Mouse (Mus musculus) forebrain, embryonic 16.5 days (tissue): ENCODE measurements around the gene Col16a1. TPM values are rescaled to one million over a fixed set of nuclear protein-coding genes. Genes with fewer than 3 reads are reported as not detected.
A peak's percentile ranks its signal among the peaks of the same experiment; 100 is the strongest.

ENCODE experiments used
- ATAC-seq: fragments of 200-750 bp; cut with Nextera tagmentation; 2 replicates; pipeline ENCODE4 v1.8.0; 2017; ENCODE audit warnings: mild to moderate bottlenecking, moderate library complexity
- H3K27ac ChIP-seq: fragments of 300-500 bp; sonication (generic); 2 replicates; pipeline ENCODE4 v1.5.1; 2014; ENCODE audit warnings: low read length, control low read depth
- H3K27me3 ChIP-seq: fragments of 300-500 bp; sonication (generic); replicated peaks from 2 replicates; pipeline ENCODE4 v1.6.1; 2014; ENCODE audit warnings: low read length; ENCODE audit not compliant: control insufficient read depth, insufficient read depth
- H3K36me3 ChIP-seq: fragments of 300-500 bp; sonication (generic); 2 replicates; pipeline ENCODE4 v1.6.1; 2014; ENCODE audit not compliant: control insufficient read depth, insufficient read depth
- H3K4me1 ChIP-seq: fragments of 300-500 bp; sonication (generic); replicated peaks from 2 replicates; pipeline ENCODE4 v1.6.1; 2014; ENCODE audit warnings: low read length; ENCODE audit not compliant: control insufficient read depth, insufficient read depth
- H3K4me2 ChIP-seq: fragments of 300-500 bp; sonication (generic); 2 replicates; pipeline ENCODE4 v1.6.1; 2014; ENCODE audit warnings: mild to moderate bottlenecking, low read length, control low read depth
- H3K4me3 ChIP-seq: fragments of 300-500 bp; sonication (generic); replicated peaks from 2 replicates; pipeline ENCODE4 v1.5.1; 2014; ENCODE audit warnings: mild to moderate bottlenecking, low read length, control low read depth
- H3K9ac ChIP-seq: fragments of 300-500 bp; sonication (generic); replicated peaks from 2 replicates; pipeline ENCODE4 v1.6.1; 2014; ENCODE audit warnings: low read depth, low read length, control low read depth
- H3K9me3 ChIP-seq: fragments of 300-500 bp; sonication (generic); 2 replicates; pipeline ENCODE4 v1.6.1; 2016; ENCODE audit warnings: low read length; ENCODE audit not compliant: control insufficient read depth
- WGBS: fragments of 180-500 bp; shearing (Covaris S2); extraction: QIAGEN DNeasy Blood & Tissue Kit; methylation state at CpG from one replicate; pipeline ENCODE4 v1.1.7; 2014; 5-methylcytosine and 5-hydroxymethylcytosine counted together
- polyA plus RNA-seq: library from polyadenylated mRNA; unstranded; fragments of >200 nt; fragmentation: Nextera tagmentation; extraction: Ambion mirVana; gene quantifications from 2 replicates; pipeline ENCODE4 v1.2.1, GENCODE M21; 2015

The Col16a1 gene
- 7.4 and 8.7 TPM in 2 replicates for polyA plus RNA-seq

DNA sequence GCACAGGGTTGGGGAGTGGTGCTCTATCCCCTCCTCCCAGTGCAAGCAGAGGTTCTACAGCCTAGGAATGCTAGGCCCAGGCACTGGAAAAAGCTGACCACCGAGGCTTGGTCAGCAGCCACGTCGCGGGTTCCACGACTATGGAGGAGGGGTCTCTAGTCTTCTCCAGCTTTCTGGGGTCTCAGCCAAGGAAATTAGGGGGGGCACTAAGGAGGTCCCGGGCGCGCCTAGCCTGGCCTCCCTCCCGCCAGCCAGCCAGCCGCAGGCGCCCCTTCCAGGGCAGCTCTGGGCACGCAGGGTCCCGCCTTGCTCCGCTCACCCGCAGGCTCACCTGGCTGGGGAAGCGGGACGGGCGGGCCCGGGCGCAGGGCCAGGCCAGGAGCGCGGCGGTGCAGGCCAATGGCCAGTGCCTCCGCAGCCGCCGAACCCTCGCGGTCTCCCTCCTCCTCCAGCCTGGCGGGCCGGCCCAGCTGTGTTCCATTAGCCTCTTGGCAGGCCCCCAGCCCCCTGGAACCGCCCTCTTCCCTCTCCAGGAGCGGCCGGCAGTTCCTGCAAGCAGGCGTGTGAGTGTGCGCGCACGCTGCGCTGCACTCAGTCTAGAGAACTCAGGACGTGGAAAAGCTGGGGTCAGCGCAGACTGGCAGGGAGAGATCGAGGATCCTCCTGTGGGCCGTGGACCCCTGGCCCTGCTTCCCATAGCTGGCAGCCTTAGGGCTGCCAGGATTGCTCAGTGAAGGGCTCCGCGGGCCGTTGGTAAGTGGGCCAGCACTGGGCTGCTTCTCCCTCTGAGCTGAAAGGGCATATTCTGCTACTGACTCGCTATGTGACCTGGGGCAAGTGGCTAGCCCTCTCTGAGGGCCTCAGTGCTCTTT is at the start of gene Col16a1:
TSS of gene Col16a1 (plus strand) at position 510 of the 872 bp plus-strand sequence.
- WGBS, result under 1% methylated on average over 37 of the region's 46 CpGs
- H3K9me3 ChIP-seq, result no peaks in the 10 kb centered on the region

DNA sequence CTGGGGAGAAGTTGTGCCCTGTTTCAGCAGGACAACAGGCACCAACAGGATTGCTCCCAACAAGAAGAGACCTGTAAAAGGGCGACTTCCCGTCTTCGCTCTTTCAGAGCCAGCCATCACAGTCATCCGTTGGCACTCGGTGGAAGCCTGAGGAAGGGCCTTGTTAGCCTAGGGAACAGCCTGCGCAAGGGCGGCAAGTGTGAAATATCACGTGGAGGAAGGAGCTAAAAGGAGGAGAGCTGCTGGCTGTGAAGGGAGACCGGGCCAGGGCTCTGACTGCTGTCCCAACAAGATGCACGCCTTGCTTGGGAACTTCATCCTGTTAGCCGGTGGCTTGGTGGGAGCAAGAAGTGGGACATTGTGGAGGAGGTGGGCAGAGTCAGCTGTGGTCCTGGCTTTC is 49.5 kb upstream of the Col16a1 start:
- ATAC-seq, result no peak
- Histone ChIP-seq H3K9me3 (no peaks in the 10 kb centered on the region), H3K36me3 (no peaks in the 10 kb centered on the region), H3K27ac (no peak overlapping the region), H3K4me3 (no peak overlapping the region), H3K27me3 (no peaks in the 10 kb centered on the region), H3K4me2 (no peak overlapping the region), H3K9ac (no peak overlapping the region), H3K4me1 (peaks cover 38% of the 10 kb centered on the region)
- WGBS, result 68% methylated on average over 11 of the region's 11 CpGs

More for the DNA sequence above, at the start of gene Col16a1:
- Histone ChIP-seq H3K27me3 (no peaks in the 10 kb centered on the region), H3K4me2 (peak within 1 kb of the TSS; percentile 85), H3K36me3 (no peaks in the 10 kb centered on the region), H3K4me1 (peaks cover 17% of the 10 kb centered on the region), H3K9ac (peak within 1 kb of the TSS; percentile 60), H3K27ac (peak within 1 kb of the TSS; percentile 21), H3K4me3 (peak within 1 kb of the TSS; percentile 44)
- peak; percentile 88 for ATAC-seq

- Histone ChIP-seq H3K27ac (peak overlapping the region; percentile 25; the same call in 1 of the 2 replicates), H3K4me2 (no peak overlapping the region), H3K9ac (no peak overlapping the region), H3K4me1 (peaks cover 12% of the 10 kb centered on the region), H3K4me3 (no peak overlapping the region), H3K9me3 (no peaks in the 10 kb centered on the region), H3K27me3 (no peaks in the 10 kb centered on the region), H3K36me3 (no peaks in the 10 kb centered on the region)
- WGBS, result 21% methylated on average over 5 of the region's 5 CpGs
- 0 out of 2 replicates have a peak, but pooled peaks have one; percentile 5 for ATAC-seq
Measured at GRCm38 (mm10) chr4:130001710-130002109, 45.9 kb upstream of the Col16a1 start.

DNA sequence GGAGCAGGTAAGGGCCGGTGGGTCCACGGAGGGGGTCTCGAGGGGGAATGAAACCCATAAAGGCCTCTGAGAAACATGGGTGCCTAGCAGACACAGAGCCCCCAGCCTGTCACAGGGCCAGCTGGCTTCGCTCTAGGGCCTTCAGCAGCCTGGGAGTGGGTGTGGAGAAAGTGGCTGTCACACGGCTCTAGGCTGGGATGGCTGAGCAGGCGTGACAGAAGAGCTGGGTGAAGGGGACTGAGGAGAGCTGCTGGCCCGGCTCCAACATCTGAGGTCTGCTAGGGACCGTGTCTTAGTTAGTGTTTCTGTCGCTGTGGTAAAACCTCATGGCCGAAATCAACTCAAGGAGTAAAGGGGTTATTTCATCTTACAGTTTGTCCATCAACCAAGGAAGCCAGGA is 45.5 kb upstream of the Col16a1 start:
- H3K36me3 ChIP-seq, result no peaks in the 10 kb centered on the region
- ATAC-seq, result peak; percentile 75

GRCm38 (mm10) chr4:130005593-130005992 is 42.0 kb upstream of the Col16a1 start:
- Histone ChIP-seq H3K4me1 (peaks cover 10% of the 10 kb centered on the region), H3K36me3 (no peaks in the 10 kb centered on the region), H3K27ac (no peak overlapping the region), H3K9me3 (no peaks in the 10 kb centered on the region), H3K27me3 (no peaks in the 10 kb centered on the region), H3K9ac (no peak overlapping the region), H3K4me2 (no peak overlapping the region), H3K4me3 (no peak overlapping the region)
- 70% methylated on average over 9 of the region's 9 CpGs for WGBS
- ATAC-seq, result no peak

More for the DNA sequence above, 45.5 kb upstream of the Col16a1 start:
- H3K27ac ChIP-seq, result peak overlapping the region; percentile 25; the same call in 1 of the 2 replicates
- WGBS, result 55% methylated on average over 10 of the region's 10 CpGs
- peaks cover 12% of the 10 kb centered on the region for H3K4me1 ChIP-seq
- H3K4me3 ChIP-seq, result no peak overlapping the region
- H3K4me2 ChIP-seq, result no peak overlapping the region
- no peak overlapping the region for H3K9ac ChIP-seq
- no peaks in the 10 kb centered on the region for H3K9me3 ChIP-seq
- no peaks in the 10 kb centered on the region for H3K27me3 ChIP-seq

DNA sequence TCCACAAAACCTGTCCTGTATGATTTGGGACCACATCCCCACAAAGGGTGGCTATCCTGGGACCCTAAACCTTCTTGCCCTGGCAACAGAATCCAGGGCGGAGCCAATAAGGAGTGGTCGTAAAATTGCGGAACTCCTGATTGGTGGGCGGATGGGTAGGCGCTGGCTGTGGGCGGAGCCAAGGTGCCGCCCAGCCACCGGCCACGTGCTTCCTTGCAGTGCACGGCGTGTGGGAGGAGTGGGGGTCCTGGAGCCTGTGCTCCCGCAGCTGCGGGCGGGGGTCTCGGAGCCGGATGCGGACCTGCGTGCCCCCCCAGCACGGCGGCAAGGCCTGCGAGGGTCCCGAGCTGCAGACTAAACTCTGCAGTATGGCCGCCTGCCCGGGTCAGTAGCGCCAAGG is 41.1 kb upstream of the Col16a1 start:
- no peak for ATAC-seq
- H3K27me3 ChIP-seq, result no peaks in the 10 kb centered on the region
- H3K27ac ChIP-seq, result no peak overlapping the region
- WGBS, result 17% methylated on average over 25 of the region's 25 CpGs
- H3K4me1 ChIP-seq, result peaks cover 6% of the 10 kb centered on the region
- no peak overlapping the region for H3K4me3 ChIP-seq
- H3K9me3 ChIP-seq, result no peaks in the 10 kb centered on the region
- H3K4me2 ChIP-seq, result peak overlapping the region; percentile 15; the same call in 1 of the 2 replicates
- H3K9ac ChIP-seq, result no peak overlapping the region
- 0 out of 2 replicates have a peak, but pooled peaks cover under 1% of the 10 kb centered on the region for H3K36me3 ChIP-seq

GRCm38 (mm10) chr4:130009043-130009442 is 38.6 kb upstream of the Col16a1 start:
- Histone ChIP-seq H3K4me1 (no peaks in the 10 kb centered on the region; the same call in 1 of the 2 replicates), H3K27me3 (no peaks in the 10 kb centered on the region), H3K27ac (no peak overlapping the region), H3K36me3 (0 out of 2 replicates have a peak, but pooled peaks cover 6% of the 10 kb centered on the region), H3K4me3 (no peak overlapping the region), H3K9me3 (no peaks in the 10 kb centered on the region), H3K4me2 (no peak overlapping the region), H3K9ac (no peak overlapping the region)
- WGBS, result 77% methylated on average over 14 of the region's 14 CpGs
- no peak for ATAC-seq

DNA sequence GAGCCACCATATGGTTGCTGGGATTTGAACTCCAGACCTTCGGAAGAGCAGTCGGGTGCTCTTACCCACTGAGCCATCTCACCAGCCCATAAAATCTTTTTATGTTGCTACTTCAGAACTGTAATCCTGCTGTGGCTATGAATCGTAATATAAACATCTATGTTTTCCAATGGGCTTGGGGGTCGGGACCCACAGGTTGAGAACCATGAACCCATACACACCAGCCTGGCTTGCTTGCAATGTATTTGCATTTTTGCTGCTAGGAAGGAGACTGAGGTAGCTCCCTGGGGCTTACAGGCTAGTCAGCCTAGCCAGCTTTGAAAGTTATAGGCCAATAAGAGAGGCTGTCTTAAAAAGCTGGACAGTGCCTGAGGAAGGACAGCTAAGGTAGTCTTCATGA is 36.9 kb upstream of the Col16a1 start:
- Histone ChIP-seq H3K9ac (no peak overlapping the region), H3K27me3 (no peaks in the 10 kb centered on the region), H3K4me1 (peaks cover 4% of the 10 kb centered on the region; the same call in 1 of the 2 replicates), H3K27ac (no peak overlapping the region), H3K4me3 (no peak overlapping the region), H3K9me3 (no peaks in the 10 kb centered on the region), H3K36me3 (0 out of 2 replicates have a peak, but pooled peaks cover 6% of the 10 kb centered on the region), H3K4me2 (no peak overlapping the region)
- WGBS, result 95% methylated on average over 4 of the region's 4 CpGs
- no peak for ATAC-seq

DNA sequence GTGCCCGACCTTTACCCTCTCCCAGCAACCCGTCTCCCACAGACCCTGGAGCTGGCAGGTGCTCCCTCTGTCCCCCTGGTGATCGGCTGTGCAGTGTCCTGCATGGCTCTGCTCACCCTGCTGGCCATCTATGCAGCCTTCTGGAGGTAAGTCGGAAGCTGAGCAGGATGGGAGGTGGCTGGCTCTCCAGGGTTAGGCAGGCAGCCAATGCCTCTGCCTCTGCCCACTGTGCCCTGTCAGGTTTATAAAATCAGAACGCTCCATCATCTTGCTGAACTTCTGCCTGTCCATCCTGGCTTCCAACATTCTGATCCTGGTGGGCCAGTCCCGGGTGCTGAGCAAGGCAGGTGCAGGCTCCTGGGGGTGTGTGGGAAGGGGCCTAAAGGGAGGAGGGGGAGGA is 35.4 kb upstream of the Col16a1 start:
- Histone ChIP-seq H3K4me2 (no peak overlapping the region), H3K27me3 (no peaks in the 10 kb centered on the region), H3K9me3 (no peaks in the 10 kb centered on the region), H3K9ac (no peak overlapping the region), H3K27ac (no peak overlapping the region), H3K36me3 (peaks cover 8% of the 10 kb centered on the region; the same call in 1 of the 2 replicates), H3K4me1 (0 out of 2 replicates have a peak, but pooled peaks cover 4% of the 10 kb centered on the region), H3K4me3 (no peak overlapping the region)
- ATAC-seq, result no peak
- 85% methylated on average over 6 of the region's 6 CpGs for WGBS
